Mouse (Mus musculus) heart, adult 2 months (tissue): Measurements from ENCODE around the gene Ctsw.

Experiments used
- CTCF ChIP-seq: fragments of 200-600 bp; IDR thresholded peaks from 2 replicates; pipeline ENCODE4 v1.8.1; 2022; ENCODE audit warnings: antibody characterized with exemption, mild to moderate bottlenecking, moderate library complexity
- EP300 ChIP-seq: fragments of 200-500 bp; IDR thresholded peaks from 2 replicates; pipeline ENCODE4 v1.6.1; 2011; ENCODE audit warnings: low read depth, low read length, control low read depth; ENCODE audit not compliant: insufficient read depth
- POLR2A ChIP-seq: fragments of 200-500 bp; IDR thresholded peaks from 2 replicates; pipeline ENCODE4 v1.6.1; 2011; ENCODE audit warnings: mild to moderate bottlenecking, low read depth, low read length, control low read depth; ENCODE audit not compliant: insufficient read depth

GRCm38 (mm10) chr19:5463212-5463611 lies 5.1 kb downstream of the Ctsw start:
- TF ChIP-seq CTCF (no peak), POLR2A (no peak), EP300 (no peak)
